Mouse (Mus musculus) liver, adult 2 months (tissue): ENCODE results near the gene Itpkc. TPM values are rescaled to one million over a fixed set of nuclear protein-coding genes. Genes with fewer than 3 reads are reported as not detected.

Source experiments
- DNase-seq: peaks from one replicate; pipeline ENCODE4 v3.0.0-alpha.2; 2011; ENCODE audit warnings: low read depth, low spot score; ENCODE audit errors: extremely low read depth
- H3K27ac ChIP-seq: fragments of 200-500 bp; replicated peaks from 2 replicates; pipeline ENCODE4 v1.5.1; 2012; ENCODE audit warnings: low read depth, mild to moderate bottlenecking, control low read depth, inconsistent platforms, low read length; ENCODE audit not compliant: insufficient read depth
- H3K27me3 ChIP-seq: fragments of 200-500 bp; 2 replicates; pipeline ENCODE4 v1.6.1; 2012; ENCODE audit warnings: mild to moderate bottlenecking, moderate library complexity, low read length, inconsistent platforms; ENCODE audit not compliant: control insufficient read depth, insufficient read depth
- H3K36me3 ChIP-seq: fragments of 200-500 bp; 2 replicates; pipeline ENCODE4 v1.6.1; 2012; ENCODE audit warnings: low read length, inconsistent platforms; ENCODE audit not compliant: control insufficient read depth, insufficient read depth
- H3K4me1 ChIP-seq: fragments of 200-500 bp; 2 replicates; pipeline ENCODE4 v1.6.1; 2011; ENCODE audit warnings: low read length; ENCODE audit not compliant: control insufficient read depth, insufficient read depth
- H3K4me3 ChIP-seq: fragments of 200-500 bp; 2 replicates; pipeline ENCODE4 v1.5.1; 2011; ENCODE audit warnings: low read depth, mild to moderate bottlenecking, control low read depth, low read length, moderate library complexity; ENCODE audit not compliant: insufficient read depth
- H3K79me2 ChIP-seq: fragments of 200-500 bp; 2 replicates; pipeline ENCODE4 v1.6.1; 2012; ENCODE audit warnings: inconsistent platforms, mild to moderate bottlenecking, low read length, moderate library complexity; ENCODE audit not compliant: control insufficient read depth, insufficient read depth
- H3K9ac ChIP-seq: fragments of 200-500 bp; 2 replicates; pipeline ENCODE4 v1.6.1; 2012; ENCODE audit warnings: low read depth, mild to moderate bottlenecking, control low read depth, inconsistent platforms, low read length
- CTCF ChIP-seq: fragments of 200-500 bp; IDR thresholded peaks from 2 replicates; pipeline ENCODE4 v1.5.1; 2011; ENCODE audit warnings: low read depth, low read length, control low read depth
- POLR2A ChIP-seq: fragments of 200-500 bp; IDR thresholded peaks from 2 replicates; pipeline ENCODE4 v1.6.1; 2011; ENCODE audit warnings: low read length, control low read depth; ENCODE audit not compliant: insufficient read depth; ENCODE audit errors: extremely low read depth
- WGBS: fragments of 180-500 bp; shearing (Covaris S2); methylation state at CpG from one replicate; pipeline ENCODE4 v1.1.7; 2018; 5-methylcytosine and 5-hydroxymethylcytosine counted together
- polyA plus RNA-seq: library from polyadenylated mRNA; depleted of rRNA; stranded (reverse); fragments of >200 nt; gene quantifications from 2 replicates; pipeline ENCODE4 v1.2.3, GENCODE M21; 2012
- total RNA-seq: library from RNA; depleted of rRNA; stranded (reverse); fragments of >200 nt; gene quantifications from 2 replicates; pipeline ENCODE4 v1.2.3, GENCODE M21; 2014

Itpkc gene
- total and polyA plus RNA-seq, 2 experiments: 3.5 to 5.8 TPM

DNA sequence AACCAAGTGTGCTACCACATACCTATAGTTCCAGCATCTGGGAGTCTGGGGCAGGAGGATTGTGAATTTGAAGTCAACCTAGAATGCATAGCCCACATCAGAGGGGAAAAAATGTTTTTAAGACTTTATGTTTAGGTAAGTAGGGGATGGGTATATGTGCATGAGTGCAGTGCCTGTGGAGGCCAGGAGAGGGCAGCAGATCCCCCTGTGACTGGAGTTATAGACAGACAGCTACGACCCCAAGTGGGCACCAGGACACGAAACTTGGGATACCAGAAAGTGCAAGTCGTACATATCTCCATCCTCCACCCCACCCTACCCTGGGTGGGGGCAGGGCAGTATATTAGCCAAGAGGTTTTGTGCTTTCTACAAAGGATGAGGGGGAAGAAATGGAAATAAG, 43.5 kb downstream of the Itpkc start:
- WGBS: 76% methylated on average over 3 of the region's 3 CpGs
- DNase-seq: no peak
- H3K4me3 ChIP-seq: no peak overlapping the region
- no peaks in the 10 kb centered on the region for H3K27me3 ChIP-seq
- peaks cover 3% of the 10 kb centered on the region; the same call in 1 of the 2 replicates for H3K79me2 ChIP-seq
- H3K27ac ChIP-seq: no peak overlapping the region
- TF ChIP-seq CTCF (peak; percentile 90), POLR2A (no peak)
- peaks cover 12% of the 10 kb centered on the region for H3K4me1 ChIP-seq
- H3K36me3 ChIP-seq: peaks cover 34% of the 10 kb centered on the region
- no peak overlapping the region for H3K9ac ChIP-seq

DNA sequence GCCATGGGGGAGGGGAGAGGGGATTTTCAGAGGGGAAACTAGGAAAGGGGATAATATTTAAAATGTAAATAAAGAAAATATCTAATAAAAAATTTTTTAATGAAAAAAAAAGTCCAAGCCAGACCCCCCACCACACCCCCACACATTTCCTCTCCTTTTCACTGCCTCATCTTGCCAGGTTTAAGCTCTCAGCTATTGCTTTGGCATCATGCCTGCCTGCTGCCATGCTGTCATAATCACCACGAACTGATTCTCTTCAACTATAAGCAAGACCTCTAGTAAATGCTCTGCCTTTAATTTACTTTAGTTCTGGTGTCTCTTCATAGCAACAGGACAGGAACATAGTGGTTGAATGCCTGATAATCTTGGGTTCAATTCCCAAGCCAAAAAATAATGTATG, 46.0 kb downstream of the Itpkc start:
- no peak for TF ChIP-seq POLR2A
- WGBS: 48% methylated on average over 1 of the region's 1 CpGs
- no peak overlapping the region for H3K27ac ChIP-seq
- H3K36me3 ChIP-seq: peaks cover 10% of the 10 kb centered on the region; the same call in 1 of the 2 replicates
- H3K79me2 ChIP-seq: no peaks in the 10 kb centered on the region
- peaks cover 20% of the 10 kb centered on the region for H3K4me1 ChIP-seq
- no peak for DNase-seq
- no peak overlapping the region for H3K9ac ChIP-seq
- no peak overlapping the region for H3K4me3 ChIP-seq
- H3K27me3 ChIP-seq: no peaks in the 10 kb centered on the region

DNA sequence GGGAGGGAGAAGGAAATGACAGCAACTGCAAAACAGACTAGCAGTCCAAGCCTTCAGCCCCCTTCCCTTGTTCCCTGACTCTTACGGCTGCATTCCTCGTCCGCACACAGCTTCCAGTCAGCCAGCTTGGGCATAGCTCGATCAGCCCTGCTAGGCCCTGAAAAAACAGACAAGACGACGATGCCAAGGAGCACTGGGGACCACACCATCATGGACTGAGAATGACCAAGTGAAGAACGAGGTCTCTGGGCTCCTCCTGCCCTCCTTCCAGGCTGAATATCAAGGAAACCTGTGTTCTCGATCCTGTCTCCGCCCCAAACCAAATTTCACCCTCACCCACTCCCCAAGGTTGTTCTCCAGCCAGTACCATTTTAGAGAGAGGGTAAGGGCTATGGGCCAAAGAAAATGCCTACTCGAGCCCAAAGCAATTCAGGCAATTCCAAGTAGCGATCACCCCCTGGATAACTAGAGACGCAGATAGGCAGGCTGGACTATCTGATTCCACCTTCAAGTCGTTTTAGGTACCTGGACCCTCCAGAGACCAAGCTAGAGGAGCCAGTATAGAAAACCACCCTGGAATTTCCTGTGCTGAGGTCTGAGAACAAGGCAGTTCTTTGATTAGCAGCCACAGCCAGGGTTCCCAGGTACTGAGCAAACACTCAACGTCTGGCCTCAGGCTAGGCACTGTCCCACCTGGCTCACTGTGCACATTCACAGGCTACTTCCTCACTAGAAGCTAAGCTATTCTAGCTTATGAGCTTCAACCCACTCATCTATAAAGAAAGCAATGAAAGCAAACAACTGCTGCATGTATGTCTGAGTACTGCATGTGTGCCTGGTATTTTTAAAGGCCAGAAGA, 47.4 kb downstream of the Itpkc start, which contains the start of the genes Gm21983 and Mia:
TSS of gene Gm21983 (minus strand) at position 250 of the 859 bp plus-strand sequence.
TSS of gene Mia (minus strand) at position 321 of the 859 bp plus-strand sequence.
- no peak for TF ChIP-seq CTCF
- no peak for TF ChIP-seq POLR2A
- Histone ChIP-seq H3K27ac (peak within 1 kb of the TSS; percentile 60), H3K27me3 (no peaks in the 10 kb centered on the region), H3K36me3 (no peaks in the 10 kb centered on the region), H3K4me1 (peaks cover 19% of the 10 kb centered on the region), H3K79me2 (no peaks in the 10 kb centered on the region), H3K9ac (no peak within 1 kb of the TSS), H3K4me3 (no peak within 1 kb of the TSS)
- DNase-seq: no peak
- 76% methylated on average over 14 of the region's 14 CpGs for WGBS

DNA sequence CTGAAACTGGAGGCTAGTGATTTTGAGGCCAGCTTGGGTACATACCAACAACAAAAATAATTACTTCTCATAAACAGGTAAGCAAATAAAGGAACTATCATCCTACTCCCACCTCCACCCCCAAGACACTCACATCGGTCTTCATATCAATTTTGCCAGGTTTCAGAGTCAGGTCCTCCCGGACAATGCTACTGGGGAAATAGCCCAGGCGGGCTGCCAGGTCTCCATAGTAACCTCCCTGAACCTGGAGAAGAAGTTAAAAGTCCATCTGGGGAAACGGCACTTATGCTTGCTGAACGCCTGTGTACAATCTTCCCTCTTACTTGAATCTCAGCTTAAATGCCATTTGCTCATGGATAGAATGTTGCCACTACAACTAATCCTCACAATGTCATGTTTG, 48.4 kb downstream of the Itpkc start:
- Histone ChIP-seq H3K9ac (no peak overlapping the region), H3K36me3 (no peaks in the 10 kb centered on the region), H3K79me2 (no peaks in the 10 kb centered on the region), H3K27me3 (no peaks in the 10 kb centered on the region), H3K4me1 (peaks cover 13% of the 10 kb centered on the region), H3K4me3 (no peak overlapping the region), H3K27ac (peak overlapping the region; percentile 60)
- TF ChIP-seq CTCF (no peak), POLR2A (no peak)
- WGBS: 9% methylated on average over 5 of the region's 5 CpGs
- DNase-seq: peak; percentile 90

DNA sequence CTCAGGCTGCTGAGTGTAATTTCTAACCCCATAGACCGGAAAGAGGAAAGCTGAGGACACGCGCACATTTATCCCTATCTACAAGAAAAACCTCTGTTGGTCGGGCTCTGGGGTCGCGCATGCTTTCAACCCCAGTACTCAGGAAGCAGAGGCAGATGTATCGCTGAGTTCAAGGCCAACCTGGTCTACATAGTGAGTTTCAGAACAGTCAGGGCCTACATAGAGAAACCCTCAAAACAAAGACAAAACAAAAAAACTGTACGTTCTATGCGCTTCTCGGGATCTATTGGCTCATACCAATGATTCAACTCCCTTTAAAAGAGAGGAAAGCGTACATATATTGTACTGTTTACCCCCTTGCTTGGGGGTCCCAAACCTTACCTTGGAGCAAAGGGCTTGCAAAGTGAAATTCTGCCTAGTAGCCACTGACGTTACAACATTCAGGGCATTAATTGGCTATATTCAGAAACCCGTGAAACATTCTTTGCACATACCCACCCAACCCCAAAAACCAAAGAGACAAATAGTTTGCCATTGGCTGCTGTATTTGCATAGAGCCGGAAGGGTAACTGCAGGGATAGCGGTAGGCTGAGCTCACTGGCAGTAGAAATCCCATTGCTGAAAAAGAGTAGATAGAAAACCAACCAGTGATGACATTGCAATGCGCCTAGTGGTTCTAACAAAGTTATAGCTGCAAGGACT, 49.1 kb downstream of the Itpkc start:
- Histone ChIP-seq H3K27ac (peak overlapping the region; percentile 60), H3K4me3 (peak overlapping the region; percentile 5; the same call in 1 of the 2 replicates), H3K4me1 (peaks cover 13% of the 10 kb centered on the region), H3K36me3 (no peaks in the 10 kb centered on the region), H3K79me2 (no peaks in the 10 kb centered on the region), H3K27me3 (no peaks in the 10 kb centered on the region), H3K9ac (no peak overlapping the region)
- WGBS: 30% methylated on average over 16 of the region's 16 CpGs
- DNase-seq: peak; percentile 52
- TF ChIP-seq POLR2A (no peak), CTCF (no peak)
